Mouse (Mus musculus) ES-Bruce4 (cell line): Measurements from ENCODE around the gene Tyrp1.

Experiments
- CTCF ChIP-seq: IDR thresholded peaks from one replicate; pipeline ENCODE4 v1.8.1; 2011; ENCODE audit warnings: low read depth, low read length
- EP300 ChIP-seq: IDR thresholded peaks from 2 replicates; pipeline ENCODE4 v1.6.1; 2011; ENCODE audit warnings: low read depth, low read length; ENCODE audit not compliant: insufficient read depth
- POLR2A ChIP-seq: IDR thresholded peaks from one replicate; pipeline ENCODE4 v1.8.1; 2011; ENCODE audit warnings: low read length; ENCODE audit not compliant: insufficient read depth

DNA sequence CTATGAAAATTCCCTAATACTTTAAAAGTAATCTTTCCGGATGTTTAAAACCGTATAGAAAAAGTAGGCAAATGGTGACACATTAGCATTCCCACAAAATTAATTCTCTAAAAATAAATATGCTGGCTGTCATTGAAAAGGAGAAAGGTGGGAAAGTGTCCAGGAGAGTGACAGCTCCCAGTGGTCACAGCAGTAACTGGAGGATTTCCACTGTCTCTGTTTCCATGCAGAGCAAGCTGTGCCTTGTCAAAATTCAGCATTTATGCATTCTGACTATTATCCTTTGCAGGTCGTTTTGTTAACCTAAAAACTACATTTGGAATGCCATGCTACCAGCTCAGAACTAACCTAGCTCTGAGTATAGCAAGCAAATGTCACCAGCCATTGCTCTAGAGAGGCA lies 12.1 kb downstream of the Tyrp1 start:
- no peak for TF ChIP-seq EP300
- TF ChIP-seq CTCF, result no peak
- no peak for TF ChIP-seq POLR2A
